Mouse (Mus musculus): ENCODE measurements around the gene Zcchc3. TPM values are rescaled to one million over a fixed set of nuclear protein-coding genes. Genes with fewer than 3 reads are reported as not detected.

Zcchc3 gene
- total RNA-seq, 2 experiments from 2014 or later = 9.8 to 10.8 TPM

DNA sequence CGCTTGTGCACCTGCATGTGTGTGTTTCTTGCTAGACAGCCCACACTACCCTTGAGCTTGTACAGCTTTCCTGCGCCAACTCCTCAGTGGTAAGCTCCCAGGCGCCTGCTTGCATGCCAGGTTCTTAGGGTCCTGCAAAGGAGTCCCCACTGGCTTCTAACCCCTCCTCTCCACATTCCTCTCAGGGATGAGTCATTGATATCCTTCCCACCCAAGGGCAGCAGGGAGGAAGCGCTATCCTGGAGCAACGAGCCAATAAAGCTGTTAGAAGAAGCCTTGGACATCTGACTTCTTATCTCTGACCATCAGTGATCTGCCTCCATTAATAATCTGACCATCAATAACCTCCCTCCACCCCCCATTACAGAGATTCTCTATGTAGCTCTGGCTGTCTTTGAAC lies 46.9 kb downstream of the Zcchc3 start:
- DNase-seq (ENCODE audit: low spot score in 2 of 2) = no peak

DNA sequence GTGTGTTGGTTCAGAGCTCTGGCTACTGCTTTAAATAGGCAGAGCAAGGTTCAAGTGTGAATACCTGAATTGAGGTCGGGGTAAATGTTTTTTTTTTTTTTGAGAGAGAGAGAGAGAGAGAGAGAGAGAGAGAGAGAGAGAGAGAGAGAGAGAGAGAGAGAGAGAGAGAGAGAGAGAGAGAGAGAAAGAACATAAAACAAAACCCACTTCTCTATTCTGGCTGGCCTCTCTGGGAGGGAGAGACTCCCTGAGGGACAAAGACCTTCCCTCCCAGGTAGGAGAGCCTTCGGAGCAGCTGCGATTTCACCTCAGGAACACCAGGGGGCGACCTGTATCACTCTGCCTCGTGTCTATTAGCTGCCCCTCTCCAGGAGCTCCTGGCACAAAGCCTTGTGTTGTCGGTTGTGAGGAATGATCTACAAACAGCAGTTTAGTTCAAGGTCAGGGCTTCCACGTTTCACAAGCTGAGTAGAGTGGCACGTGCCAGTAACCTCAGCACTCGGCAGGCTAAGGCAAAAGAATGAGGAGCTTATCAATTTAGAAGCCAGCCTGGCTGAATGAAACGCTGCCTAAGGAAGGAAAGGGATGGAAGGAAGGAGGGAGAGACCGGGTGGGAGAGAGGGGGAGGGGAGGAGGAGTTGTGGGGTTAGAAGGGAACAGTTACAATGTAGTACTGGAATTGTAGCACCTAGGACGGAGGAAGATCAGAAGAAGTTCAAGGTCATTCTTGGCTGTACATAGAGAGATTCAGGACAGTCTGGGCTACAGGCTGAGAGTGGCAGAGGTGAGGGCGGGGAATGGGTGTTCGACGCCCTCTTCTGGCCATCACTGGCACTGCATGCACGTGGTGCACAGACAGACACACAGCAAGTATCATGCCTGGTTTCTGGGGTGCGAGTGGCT lies 51.3 kb downstream of the Zcchc3 start:
- peak; percentile 70 to 72 for DNase-seq (ENCODE audit: low spot score in 2 of 2)

Other genes starting within 250 kb of the Zcchc3 start
- 100 to 1,000 TPM; 107 to 112 TPM for gene Csnk2a1, start 188.2 kb downstream of the Zcchc3 start, total RNA-seq (2021)
- 10 to 100 TPM; 49.8 to 57.8 TPM for gene Tbc1d20, start 121.2 kb downstream of the Zcchc3 start, total RNA-seq (2021)
- 100 to 1,000 TPM in 1 of 2 experiments, 10 to 100 TPM in 1; 92.5 to 104 TPM for gene Rbck1, start 82.4 kb downstream of the Zcchc3 start, total RNA-seq (2021)
- under 1 TPM; 0.53 to 0.86 TPM for gene Trib3, start 71.0 kb downstream of the Zcchc3 start, total RNA-seq (2021)
- gene Nrsn2, start 38.4 kb downstream of the Zcchc3 start, total RNA-seq (2021) = 10 to 100 TPM; 33.0 to 39.6 TPM
- 10 to 100 TPM; 21.4 to 23.1 TPM for gene Sox12, start 17.0 kb downstream of the Zcchc3 start, total RNA-seq (2021)
- 1 to 10 TPM; 2.9 to 4.2 TPM for gene 6820408C15Rik, start 560 bp upstream of the Zcchc3 start, total RNA-seq (2021)
- gene Defb23, start 49.6 kb upstream of the Zcchc3 start, total RNA-seq (2021) = not detected
- not detected for gene Defb20, start 62.0 kb upstream of the Zcchc3 start, total RNA-seq (2021)
- gene Defb22, start 75.1 kb upstream of the Zcchc3 start, total RNA-seq (2021) = not detected
- gene Defb26, start 96.7 kb upstream of the Zcchc3 start, total RNA-seq (2021) = not detected
- gene Defb28, start 103.2 kb upstream of the Zcchc3 start, total RNA-seq (2021) = not detected
- not detected for gene Defb29, start 125.1 kb upstream of the Zcchc3 start, total RNA-seq (2021)
- gene Gm17416, start 154.3 kb upstream of the Zcchc3 start, total RNA-seq (2021) = not detected
- gene Defb21, start 157.7 kb upstream of the Zcchc3 start, total RNA-seq (2021) = not detected
- not detected for gene Defb19, start 165.3 kb upstream of the Zcchc3 start, total RNA-seq (2021)
- gene Defb45, start 184.4 kb upstream of the Zcchc3 start, total RNA-seq (2021) = not detected
- gene Defb36, start 189.3 kb upstream of the Zcchc3 start, total RNA-seq (2021) = not detected
- gene Defb25, start 208.0 kb upstream of the Zcchc3 start, total RNA-seq (2021) = not detected
- under 1 TPM; 0.72 to 0.83 TPM for gene Rem1, start 211.9 kb upstream of the Zcchc3 start, total RNA-seq (2021)